Mouse (Mus musculus) c-Kit-positive CD71-positive TER-119-negative erythroid progenitor cells, embryonic 14.5 days (primary cell): Measurements from ENCODE around the gene Fam133b.

ENCODE experiments used
- DNase-seq: peaks from one replicate; pipeline ENCODE4 v3.0.0-alpha.2; 2013; ENCODE audit warnings: low read depth

The Fam133b gene

DNA sequence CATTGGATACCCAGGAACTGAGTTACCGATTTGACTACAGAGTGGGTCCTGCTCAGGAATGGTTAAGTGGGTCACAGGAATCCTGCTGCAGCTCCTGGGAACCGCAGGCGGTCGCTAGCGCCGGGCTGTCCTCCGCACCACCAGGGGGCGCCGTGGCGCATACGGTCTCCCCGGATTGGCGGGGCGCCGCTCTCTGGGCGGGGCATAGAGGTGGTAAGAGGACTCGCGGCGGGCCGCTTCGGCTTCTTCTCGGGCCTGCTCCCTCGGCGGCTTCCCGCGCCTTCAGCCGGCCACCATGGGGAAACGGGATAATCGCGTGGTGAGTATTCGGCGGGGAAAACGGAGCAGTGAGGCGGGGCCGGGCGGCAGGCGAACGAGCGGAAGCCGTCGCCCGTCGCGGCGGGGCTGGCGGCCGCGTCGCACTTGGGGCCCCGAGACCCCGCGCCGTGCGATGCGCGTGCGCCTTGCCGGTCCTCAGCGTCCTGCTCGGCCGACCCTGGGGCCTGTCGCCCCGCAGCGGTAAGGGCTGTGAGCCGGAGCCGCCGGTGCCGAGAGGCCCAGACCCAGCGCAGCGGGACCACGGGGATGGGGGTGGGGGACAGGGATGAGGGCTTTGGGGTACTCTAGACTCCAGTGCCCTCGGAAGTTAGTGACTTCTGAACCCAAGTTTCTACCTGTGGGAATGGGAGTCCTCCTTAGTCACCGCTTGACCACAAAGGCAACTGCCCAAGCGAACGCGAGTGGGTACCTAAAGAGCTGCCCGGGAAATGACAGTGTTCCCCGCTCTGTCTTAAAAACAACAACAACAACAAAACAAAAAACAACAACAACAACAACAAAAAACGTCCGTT is at the start of gene Fam133b:
Gene Fam133b (plus strand): TSS at position 205 of the 851 bp plus-strand sequence.
- peak; percentile 82 for DNase-seq

DNA sequence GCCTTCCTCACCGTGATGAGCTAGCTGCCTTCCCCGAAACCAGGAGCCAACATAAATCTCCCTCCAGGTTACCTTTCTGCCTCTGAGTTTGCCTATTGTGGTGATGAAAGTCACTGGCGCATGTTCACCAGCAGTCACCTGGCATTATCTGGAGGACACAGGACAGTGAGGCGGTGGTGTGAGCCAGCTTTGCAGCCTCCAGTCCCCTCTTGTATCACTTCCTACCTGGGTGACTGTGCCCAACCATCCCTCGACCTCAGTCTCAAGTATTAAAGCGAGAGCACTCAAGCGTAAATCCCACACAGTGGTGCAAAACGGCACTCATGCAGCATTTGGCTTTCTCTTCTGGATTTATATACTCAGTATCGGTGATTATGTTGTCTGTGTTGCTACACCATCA is 49.7 kb upstream of the Fam133b start:
- DNase-seq = no peak

DNA sequence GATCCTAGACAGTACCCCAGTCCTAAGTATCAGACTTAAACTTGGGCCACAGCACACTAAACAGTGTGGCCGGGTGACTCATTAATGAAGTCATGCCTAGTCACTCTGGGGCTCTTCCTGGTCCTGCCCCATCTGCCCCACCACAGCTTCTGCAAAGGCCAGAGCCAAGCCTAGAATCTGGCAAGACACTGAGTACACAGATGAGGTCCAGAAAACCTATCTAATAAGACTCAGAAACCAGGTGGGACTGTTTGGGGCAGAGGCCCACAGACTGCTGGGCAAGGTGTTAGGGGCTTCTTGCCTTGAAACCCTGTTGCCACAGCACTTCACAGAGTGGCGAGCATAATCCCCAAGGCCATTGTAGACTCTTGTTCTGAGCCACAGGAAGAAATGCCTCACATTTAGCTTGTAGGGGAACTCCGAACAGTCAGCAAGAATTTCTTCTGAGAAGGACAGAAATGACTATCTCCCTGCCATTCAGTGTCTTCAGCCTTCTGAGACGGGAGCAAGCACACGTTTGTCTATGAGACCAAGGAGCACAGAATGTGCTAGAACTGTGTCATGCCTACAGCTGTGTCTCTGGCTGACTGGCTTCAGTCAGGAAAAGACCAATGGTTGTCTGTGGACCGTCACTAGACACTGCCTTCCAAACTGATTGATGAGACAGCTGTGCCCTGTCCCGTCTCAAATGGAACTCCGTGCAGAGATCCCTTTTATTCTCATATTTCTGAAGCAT is 49.0 kb upstream of the Fam133b start:
- no peak for DNase-seq

- no peak for DNase-seq
Observed at GRCm38 (mm10) chr5:3497505-3497925, 46.1 kb upstream of the Fam133b start.

DNA sequence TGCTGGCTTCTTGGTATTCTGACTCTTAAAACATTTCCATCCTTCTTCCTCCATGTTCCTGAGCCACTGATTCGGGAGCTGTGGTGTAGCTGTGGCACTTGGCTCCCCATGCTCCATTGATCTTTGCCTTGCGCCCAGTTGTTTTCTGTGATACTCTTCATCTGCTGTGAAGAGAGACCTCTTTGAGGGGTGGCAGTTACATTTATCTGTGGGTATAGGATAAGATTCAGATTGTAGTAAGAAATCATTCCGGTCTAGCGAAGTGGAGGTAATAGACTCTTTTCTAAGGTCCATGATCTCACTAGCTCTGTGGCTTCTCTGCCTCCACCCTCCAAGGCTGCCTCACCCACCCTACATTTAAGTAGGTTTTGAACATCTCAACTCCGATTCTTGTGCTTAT is 43.3 kb upstream of the Fam133b start:
- DNase-seq = no peak

DNA sequence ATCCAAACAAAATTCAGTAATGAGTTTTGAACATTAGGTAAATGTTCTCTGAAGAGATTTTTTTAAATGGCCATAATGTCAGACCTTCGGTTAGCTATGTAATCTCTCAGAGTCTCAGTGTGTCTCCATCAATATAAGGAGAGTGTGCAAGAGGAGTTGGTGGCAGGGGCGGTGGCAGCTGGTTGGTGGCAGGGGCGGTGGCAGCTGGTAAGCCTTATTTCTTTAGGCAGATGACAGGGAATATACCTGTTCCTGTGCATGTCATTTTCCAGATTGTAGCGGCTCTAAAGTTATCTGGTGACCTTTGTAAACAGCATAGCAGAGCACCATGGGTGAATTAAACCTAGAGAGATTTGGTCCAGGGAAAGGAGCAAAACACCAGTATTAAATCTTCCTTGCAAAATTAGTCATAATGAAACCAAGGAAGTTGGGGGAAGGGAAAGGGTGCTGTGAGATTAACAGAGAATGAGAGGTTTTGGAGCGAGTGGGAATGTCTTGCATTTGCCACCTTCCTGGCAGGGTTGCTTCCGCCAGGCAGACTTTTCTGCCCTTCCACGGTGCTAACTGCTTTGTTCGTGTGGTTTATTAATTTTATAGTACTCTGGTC is 42.6 kb upstream of the Fam133b start:
- DNase-seq = no peak

DNA sequence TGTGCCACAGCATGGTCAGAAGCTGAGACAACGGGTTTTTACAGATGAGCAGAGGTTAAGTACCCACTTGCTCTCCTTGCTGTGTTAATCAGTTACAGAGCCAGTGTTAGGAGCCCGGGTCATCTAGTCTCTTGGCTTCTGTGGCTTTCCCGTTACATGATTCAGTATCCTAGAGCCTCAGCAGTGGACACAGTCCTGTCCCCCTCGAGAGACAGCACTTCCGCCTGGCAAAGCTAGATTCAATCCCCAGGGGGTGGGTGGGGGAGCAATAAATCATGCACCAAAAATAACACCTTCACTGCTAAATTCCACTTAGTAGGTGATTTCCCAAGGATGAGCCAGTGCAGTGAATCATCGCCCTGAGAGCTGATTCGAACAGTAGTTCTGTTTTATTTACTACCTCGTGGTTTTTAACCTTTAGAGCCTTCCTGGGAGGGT is 42.0 kb upstream of the Fam133b start:
- DNase-seq = no peak

GRCm38 (mm10) chr5:3502610-3503350 is 40.9 kb upstream of the Fam133b start:
- DNase-seq = no peak

- DNase-seq = no peak
Observed at GRCm38 (mm10) chr5:3503373-3503772, 40.3 kb upstream of the Fam133b start.

GRCm38 (mm10) chr5:3503836-3504323 is 39.8 kb upstream of the Fam133b start:
- no peak for DNase-seq

DNA sequence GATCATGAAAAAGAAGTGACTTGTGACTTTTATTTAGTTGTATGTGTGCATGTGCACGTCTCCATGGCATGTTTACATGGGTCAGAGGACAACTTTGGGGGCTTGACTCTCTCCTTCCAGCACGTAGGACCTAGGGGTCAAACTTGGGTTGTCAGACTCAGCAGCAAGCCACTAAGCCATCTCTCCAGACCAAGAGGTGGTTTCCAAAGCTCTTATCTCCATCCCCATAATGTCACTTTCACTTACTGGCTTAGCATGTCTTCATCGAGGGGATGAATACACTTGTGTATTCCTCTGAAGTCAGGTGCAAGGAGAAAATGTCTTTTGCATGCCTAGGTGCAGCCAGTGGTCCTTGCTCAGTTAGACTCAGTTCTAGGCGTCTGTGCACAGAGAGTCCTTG is 39.2 kb upstream of the Fam133b start:
- no peak for DNase-seq

GRCm38 (mm10) chr5:3505553-3505952 is 38.1 kb upstream of the Fam133b start:
- DNase-seq = no peak

DNA sequence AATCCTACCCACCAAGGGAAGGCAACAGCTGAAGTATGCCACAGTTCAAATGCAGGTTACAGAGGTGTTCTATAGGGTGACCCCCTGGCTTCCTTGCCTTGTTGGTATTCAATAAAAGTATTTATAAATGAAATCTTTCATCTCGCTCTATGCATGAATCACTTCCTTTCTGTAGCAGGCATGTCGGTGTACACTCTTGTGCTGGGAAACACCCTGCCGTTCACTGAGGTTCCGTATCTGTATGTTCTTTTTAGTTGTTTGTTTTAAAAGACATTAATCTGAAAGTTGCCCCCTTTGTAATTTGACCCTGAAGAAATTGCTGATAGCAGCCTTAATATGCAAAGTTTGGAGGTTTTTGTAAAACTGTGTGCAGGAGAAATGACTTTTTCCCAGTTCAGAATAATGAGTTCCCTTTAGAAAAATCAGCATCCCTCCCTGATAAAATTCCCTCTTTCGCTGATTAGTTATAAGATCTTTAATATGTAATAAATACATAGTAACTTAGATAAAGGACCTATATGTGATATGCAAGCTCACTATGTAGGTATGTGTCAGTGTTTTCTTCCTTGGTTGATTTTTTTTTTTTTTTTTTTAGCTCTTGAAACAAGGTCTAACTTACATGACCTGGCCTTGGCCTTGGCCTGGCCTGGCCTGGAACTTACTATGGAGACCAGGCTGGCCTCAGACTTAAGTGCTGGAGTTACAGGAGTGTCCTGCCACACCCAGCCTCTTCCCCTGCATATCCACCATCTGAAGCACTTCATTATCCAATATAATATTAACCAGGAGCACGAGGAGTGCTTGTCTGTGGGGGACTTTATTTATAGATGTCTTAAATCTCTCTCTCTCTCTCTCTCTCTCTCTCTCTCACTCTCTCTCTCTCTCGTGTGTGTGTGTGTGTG is 34.9 kb upstream of the Fam133b start:
- DNase-seq = no peak

- DNase-seq = no peak
Observed at GRCm38 (mm10) chr5:3509503-3509902, 34.1 kb upstream of the Fam133b start.

- DNase-seq = no peak
Observed at GRCm38 (mm10) chr5:3511097-3511795, 32.4 kb upstream of the Fam133b start.

DNA sequence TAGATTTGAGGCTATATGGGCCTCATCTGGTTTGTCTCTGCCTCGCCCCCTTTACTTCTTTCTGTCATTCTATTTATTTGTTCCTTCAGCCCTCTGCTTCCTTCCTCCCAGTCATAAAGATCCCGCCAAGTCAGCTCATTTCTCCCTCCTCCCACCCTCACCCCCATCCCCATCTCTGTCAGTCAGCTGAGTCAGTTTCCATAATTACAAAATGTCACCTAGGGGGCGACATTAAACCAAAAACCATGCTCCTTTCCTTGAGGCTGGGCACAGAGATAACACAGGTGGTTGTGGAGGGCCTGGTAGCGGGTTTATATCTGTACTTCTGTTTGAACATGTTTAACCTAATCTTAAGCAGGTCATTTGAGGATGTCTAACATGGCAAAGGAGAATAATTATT is 31.0 kb upstream of the Fam133b start:
- DNase-seq = peak; percentile 78

DNA sequence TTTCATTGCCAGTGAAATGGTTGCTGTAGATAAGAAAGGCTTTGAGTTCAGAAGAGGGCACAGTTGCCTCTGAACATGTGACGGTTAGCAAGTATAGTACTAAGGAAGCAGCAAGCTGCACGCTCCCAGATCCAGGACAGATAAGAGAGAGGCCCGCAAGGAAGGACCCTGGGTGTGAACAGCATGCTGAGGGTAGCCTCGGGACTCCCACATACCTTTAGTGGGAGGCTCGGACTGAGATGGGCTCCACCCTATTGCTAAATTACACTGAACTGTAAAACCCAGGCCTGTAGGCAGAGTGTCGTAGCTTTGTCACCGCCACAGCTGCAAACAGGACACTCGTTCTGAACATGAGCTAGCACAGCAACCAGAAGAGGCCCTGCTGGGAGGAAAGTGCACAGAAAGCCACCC is 28.7 kb upstream of the Fam133b start:
- peak; percentile 55 for DNase-seq

- no peak for DNase-seq
Observed at GRCm38 (mm10) chr5:3515477-3515876, 28.2 kb upstream of the Fam133b start.

- no peak for DNase-seq
Observed at GRCm38 (mm10) chr5:3516481-3517075, 27.1 kb upstream of the Fam133b start.
